Mouse (Mus musculus) induced T-regulatory cell, adult 2 months (primary cell): ENCODE measurements around the gene Tlr6.
A peak's percentile ranks its signal among the peaks of the same experiment; 100 is the strongest.

Experiments used
- DNase-seq: peaks from one replicate; pipeline ENCODE4 v3.0.0-alpha.2; 2012; ENCODE audit warnings: low read depth

The Tlr6 gene

GRCm38 (mm10) chr5:64959843-64960230 is at the start of gene Tlr6:
TSS of gene Tlr6 (minus strand) at chr5:64960097.
- DNase-seq, result peak; percentile 76

- DNase-seq, result peak; percentile 37
These were observed 46.2 kb upstream of the Tlr6 start for GRCm38 (mm10) chr5:65006011-65006491.

DNA sequence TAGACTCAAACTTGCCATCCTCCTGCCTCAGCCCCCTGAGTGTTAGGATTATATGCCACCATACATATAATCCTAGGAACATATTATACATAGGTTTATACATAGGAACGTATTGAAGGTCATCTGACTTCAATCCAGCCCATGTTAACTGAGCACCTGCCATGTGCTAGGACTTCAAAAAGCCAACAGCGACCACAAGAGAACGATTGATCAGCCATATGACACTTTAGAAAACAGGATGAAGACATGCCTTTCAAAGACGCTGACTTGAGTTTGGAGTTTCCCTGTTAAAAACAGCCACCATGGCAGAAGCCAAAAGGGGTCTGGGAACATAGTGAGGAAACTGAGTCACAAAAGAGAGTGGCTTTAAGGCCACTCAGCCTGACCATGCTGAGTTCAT is 45.4 kb upstream of the Tlr6 start:
- no peak for DNase-seq

DNA sequence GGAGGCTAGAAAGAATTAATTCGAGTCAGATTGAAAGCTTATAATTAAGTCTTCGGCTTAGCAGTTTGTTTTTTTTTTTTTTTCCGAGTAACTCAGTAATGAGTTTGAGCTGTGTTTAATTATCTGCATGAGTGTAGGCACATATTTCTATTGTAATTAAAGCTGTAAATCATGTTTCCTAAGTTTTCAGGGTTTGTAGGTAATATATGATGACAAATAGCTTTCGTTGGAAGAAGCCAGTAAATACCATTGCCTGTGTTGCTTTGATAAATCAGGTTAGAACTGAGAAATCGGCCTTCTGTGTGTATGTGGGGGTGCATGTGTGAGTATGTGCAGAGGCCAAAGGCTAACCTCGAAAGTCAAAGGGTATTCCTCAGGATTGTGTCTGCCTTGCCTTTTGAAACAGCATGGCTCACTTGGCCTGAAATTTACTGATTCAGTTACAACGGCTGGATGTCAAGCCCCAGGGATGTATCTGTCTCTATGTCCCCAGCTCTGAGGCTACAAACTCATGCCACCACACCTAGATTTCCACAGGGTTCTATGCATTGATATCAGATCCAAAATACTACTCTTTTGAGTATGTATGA is 44.1 kb upstream of the Tlr6 start:
- no peak for DNase-seq

- DNase-seq, result peak; percentile 78
These were observed 43.3 kb upstream of the Tlr6 start for GRCm38 (mm10) chr5:65002940-65003824.

GRCm38 (mm10) chr5:64995408-64995807 is 35.5 kb upstream of the Tlr6 start:
- no peak for DNase-seq

- DNase-seq, result peak; percentile 50
These were observed 32.6 kb upstream of the Tlr6 start for GRCm38 (mm10) chr5:64992540-64992939.

- DNase-seq, result peak; percentile 54
These were observed 30.0 kb upstream of the Tlr6 start for GRCm38 (mm10) chr5:64989940-64990339.

DNA sequence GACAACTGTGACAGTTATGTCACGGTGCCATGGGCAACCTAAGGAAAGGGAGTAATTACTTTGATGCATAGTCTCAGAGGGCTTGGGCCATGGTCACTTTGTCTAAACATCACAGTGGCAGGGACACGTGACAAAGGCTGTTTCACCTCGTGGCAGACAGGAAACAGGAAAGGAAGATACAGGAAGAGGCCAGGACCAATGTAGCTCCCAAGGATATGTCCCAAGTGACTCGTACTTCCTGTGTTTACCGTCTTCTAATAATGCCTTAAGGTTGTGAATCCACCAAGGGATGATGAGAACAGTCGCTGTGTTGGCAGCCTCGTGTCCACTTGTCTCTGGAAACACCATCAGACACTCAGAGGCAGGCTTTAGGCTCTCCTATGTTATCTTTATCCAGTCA is 26.1 kb upstream of the Tlr6 start:
- DNase-seq, result no peak

DNA sequence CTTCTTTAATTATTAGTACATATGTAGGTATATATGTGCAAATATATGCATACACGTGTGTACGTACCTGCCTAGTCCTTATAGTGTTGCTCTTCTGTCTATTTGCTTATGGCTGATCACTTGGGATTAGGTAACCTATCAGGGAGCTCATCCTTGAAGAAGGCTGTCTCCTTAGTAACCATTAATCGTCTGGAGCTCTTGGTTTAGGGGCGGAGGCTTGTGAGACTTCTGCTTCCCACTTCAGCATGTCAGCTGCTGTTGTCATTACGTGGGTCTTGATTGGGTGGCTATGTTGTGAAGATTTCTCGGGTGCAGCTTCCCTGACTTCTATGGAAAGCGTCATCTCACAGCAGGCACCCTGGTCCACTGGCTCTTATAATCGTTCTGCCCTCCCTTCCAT is 17.2 kb upstream of the Tlr6 start:
- DNase-seq, result no peak

DNA sequence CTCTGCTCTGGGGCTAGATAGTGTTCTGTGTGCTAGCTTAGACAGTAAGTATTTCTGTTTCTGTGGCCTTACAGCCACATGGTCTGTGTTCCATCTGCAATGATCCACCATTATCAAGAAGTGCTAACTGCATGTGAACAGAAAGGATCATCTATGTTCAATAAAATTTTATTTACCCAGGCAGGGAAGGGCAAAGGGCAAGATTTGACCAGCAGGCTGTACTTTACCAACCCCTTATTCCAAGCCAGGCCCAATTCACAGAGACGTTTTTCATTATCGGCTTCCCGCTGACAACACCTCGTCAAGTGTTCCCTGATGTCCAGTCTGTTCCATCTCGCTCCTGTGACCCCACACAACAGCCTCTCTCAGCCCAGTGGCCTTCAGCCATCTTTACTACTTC is 15.2 kb upstream of the Tlr6 start:
- no peak for DNase-seq

- peak; percentile 59 for DNase-seq
These were observed 10.2 kb upstream of the Tlr6 start, which contains the start of gene Fam114a1 for GRCm38 (mm10) chr5:64969861-64970771. TSS of gene Fam114a1 (plus strand) at chr5:64970071.

GRCm38 (mm10) chr5:64968961-64969860 is 9.3 kb upstream of the Tlr6 start:
- DNase-seq, result peak; percentile 61

- DNase-seq, result no peak
These were observed 3.8 kb upstream of the Tlr6 start for GRCm38 (mm10) chr5:64963735-64964134.

GRCm38 (mm10) chr5:64963271-64963670 is 3.4 kb upstream of the Tlr6 start:
- DNase-seq, result no peak

- DNase-seq, result peak; percentile 75
These were observed 1.0 kb upstream of the Tlr6 start for GRCm38 (mm10) chr5:64960857-64961391.

DNA sequence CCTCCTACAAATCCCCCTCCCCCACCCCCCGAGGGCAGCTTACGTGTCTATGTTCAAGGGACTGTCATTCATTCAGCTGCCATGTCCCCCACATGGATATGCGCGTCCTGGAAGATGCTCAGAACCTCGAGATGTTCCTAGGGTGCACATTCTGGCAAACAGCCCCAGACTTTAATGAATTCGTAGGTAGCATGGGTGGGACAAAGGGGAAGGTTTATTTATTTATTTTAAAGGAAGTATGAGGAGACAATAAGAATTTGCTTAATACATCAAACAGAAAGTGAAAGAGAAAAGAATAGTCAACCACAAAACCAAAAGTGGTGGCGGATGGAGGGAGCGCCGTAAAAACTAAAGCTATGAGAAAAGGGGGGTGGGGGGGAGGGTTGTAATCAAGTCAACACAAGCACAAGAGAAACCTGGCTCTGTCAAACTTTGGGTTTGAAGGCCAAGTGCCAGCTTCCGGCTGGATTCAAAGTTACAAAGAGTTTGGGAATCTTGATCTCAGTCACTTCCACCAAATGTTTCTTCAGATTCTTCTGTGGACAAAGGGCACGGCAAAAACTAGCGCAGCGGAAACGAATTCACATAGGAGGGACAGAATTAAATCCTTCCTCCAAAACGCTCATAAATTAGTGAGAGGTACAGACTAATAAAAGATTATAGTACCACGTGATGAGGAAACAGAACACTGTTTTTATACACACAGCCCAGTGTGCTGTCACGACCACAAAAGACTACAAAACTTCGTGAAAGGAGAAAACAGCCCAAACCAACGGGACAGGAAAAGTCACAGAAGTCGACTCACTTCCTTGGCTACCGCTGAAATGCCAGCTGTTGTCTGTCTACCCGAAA is 680 bp downstream of the Tlr6 start:
- peak; percentile 91 for DNase-seq

DNA sequence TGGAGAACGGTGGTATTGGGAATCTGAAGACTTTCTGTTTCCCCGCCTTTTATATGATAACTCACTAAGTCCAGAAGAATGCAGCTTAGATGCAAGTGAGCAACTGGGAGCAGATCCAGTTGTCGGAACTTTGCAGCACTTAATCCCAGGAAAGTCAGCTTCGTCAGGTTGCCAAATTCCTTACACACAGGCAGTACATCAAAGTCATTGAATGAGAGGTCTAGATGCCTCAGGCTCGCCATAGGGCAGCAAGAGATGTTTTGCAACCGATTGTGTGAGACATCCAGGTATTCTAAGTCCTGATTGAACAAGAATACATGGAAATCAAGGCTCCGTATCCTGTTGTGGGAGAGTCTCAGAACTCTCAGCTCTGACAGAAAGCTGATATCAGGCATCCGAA is 5.0 kb downstream of the Tlr6 start:
- no peak for DNase-seq

DNA sequence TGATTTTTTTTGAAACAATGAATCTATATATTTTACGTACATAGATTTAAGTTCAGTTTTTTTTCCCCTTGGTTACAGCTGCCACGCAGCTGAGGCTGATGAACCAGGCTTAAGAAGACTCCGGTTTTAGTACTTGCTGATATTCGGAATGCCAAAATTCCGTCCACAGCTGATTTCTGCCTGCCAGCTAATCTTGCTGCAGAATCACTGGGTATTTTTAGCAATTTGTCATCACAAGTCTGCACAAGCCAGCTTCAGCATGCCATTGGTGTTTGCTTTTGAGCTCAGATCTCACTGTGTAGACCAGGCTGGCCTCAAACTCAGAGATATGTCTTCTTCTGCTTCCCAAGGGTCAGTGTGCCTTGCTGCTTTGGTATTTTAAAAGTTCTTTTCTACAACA is 8.4 kb downstream of the Tlr6 start:
- DNase-seq, result no peak

GRCm38 (mm10) chr5:64932775-64933174 is 27.1 kb downstream of the Tlr6 start:
- peak; percentile 55 for DNase-seq
